Mouse (Mus musculus) heart, embryonic 12.5 days (tissue): ENCODE measurements around the gene Fam81a. TPM values are rescaled to one million over a fixed set of nuclear protein-coding genes. Genes with fewer than 3 reads are reported as not detected.

Experiments used
- ATAC-seq: fragments of 200-750 bp; cut with Nextera tagmentation; 2 replicates; pipeline ENCODE4 v1.8.0; 2017; ENCODE audit warnings: moderate TSS enrichment, moderate library complexity; ENCODE audit not compliant: insufficient number of reproducible peaks, low FRiP score
- H3K27ac ChIP-seq: fragments of 300-500 bp; sonication (generic); 2 replicates; pipeline ENCODE4 v1.5.1; 2016; ENCODE audit warnings: mild to moderate bottlenecking, moderate library complexity; ENCODE audit not compliant: poor library complexity, severe bottlenecking
- H3K27me3 ChIP-seq: fragments of 300-500 bp; sonication (generic); replicated peaks from 2 replicates; pipeline ENCODE4 v1.6.1; 2016; ENCODE audit warnings: mild to moderate bottlenecking, moderate library complexity
- H3K36me3 ChIP-seq: fragments of 300-500 bp; sonication (generic); 2 replicates; pipeline ENCODE4 v1.6.1; 2016; ENCODE audit warnings: mild to moderate bottlenecking, moderate library complexity
- H3K4me1 ChIP-seq: fragments of 300-500 bp; sonication (generic); replicated peaks from 2 replicates; pipeline ENCODE4 v1.6.1; 2016; ENCODE audit warnings: mild to moderate bottlenecking
- H3K4me2 ChIP-seq: fragments of 300-500 bp; sonication (generic); 2 replicates; pipeline ENCODE4 v1.6.1; 2016; ENCODE audit warnings: mild to moderate bottlenecking, moderate library complexity
- H3K4me3 ChIP-seq: fragments of 300-500 bp; sonication (generic); 2 replicates; pipeline ENCODE4 v1.5.1; 2016; ENCODE audit warnings: mild to moderate bottlenecking
- H3K9ac ChIP-seq: fragments of 300-500 bp; sonication (generic); 2 replicates; pipeline ENCODE4 v1.6.1; 2016; ENCODE audit warnings: mild to moderate bottlenecking, moderate library complexity
- H3K9me3 ChIP-seq: fragments of 300-500 bp; sonication (generic); replicated peaks from 2 replicates; pipeline ENCODE4 v1.6.1; 2016; ENCODE audit warnings: mild to moderate bottlenecking, moderate library complexity
- WGBS: fragments of 180-500 bp; shearing (Covaris S2); methylation state at CpG from one replicate; pipeline ENCODE4 v1.1.7; 2016; 5-methylcytosine and 5-hydroxymethylcytosine counted together
- polyA plus RNA-seq: library from polyadenylated mRNA; unstranded; fragments of >200 nt; fragmentation: Nextera tagmentation; extraction: Ambion mirVana; gene quantifications from 2 replicates; pipeline ENCODE4 v1.2.1, GENCODE M21; 2016

Gene Fam81a
- polyA plus RNA-seq, 1 experiment from 2014 or later = 31.5 TPM

- 2% methylated on average over 79 of the region's 87 CpGs for WGBS
- peak; percentile 79 for ATAC-seq
Observed at GRCm38 (mm10) chr9:70140871-70141796, 1.2 kb downstream of the Fam81a start.

GRCm38 (mm10) chr9:70140340-70140739 is 2.0 kb downstream of the Fam81a start:
- ATAC-seq = no peak
- Histone ChIP-seq H3K9ac (peak overlapping the region; percentile 77), H3K4me3 (peak overlapping the region; percentile 80), H3K27ac (peak overlapping the region; percentile 40; the same call in 1 of the 2 replicates), H3K4me2 (peak overlapping the region; percentile 97), H3K9me3 (no peaks in the 10 kb centered on the region), H3K36me3 (no peaks in the 10 kb centered on the region), H3K27me3 (peaks cover 22% of the 10 kb centered on the region; the same call in 1 of the 2 replicates), H3K4me1 (peaks cover 31% of the 10 kb centered on the region)
- WGBS = 58% methylated on average over 4 of the region's 4 CpGs

More at GRCm38 (mm10) chr9:70140871-70141796, 1.2 kb downstream of the Fam81a start:
- peak overlapping the region; percentile 97 for H3K4me2 ChIP-seq
- peaks cover 31% of the 10 kb centered on the region for H3K4me1 ChIP-seq
- no peaks in the 10 kb centered on the region for H3K36me3 ChIP-seq
- H3K27me3 ChIP-seq = peaks cover 22% of the 10 kb centered on the region; the same call in 1 of the 2 replicates
- no peaks in the 10 kb centered on the region for H3K9me3 ChIP-seq
- H3K27ac ChIP-seq = peak overlapping the region; percentile 40; the same call in 1 of the 2 replicates
- peak overlapping the region; percentile 80 for H3K4me3 ChIP-seq
- peak overlapping the region; percentile 77 for H3K9ac ChIP-seq

GRCm38 (mm10) chr9:70139331-70139885 is 3.0 kb downstream of the Fam81a start:
- Histone ChIP-seq H3K36me3 (no peaks in the 10 kb centered on the region), H3K27me3 (peaks cover 22% of the 10 kb centered on the region; the same call in 1 of the 2 replicates), H3K4me2 (peak overlapping the region; percentile 97; the same call in 1 of the 2 replicates), H3K27ac (peak overlapping the region; percentile 37), H3K9ac (no peak overlapping the region), H3K9me3 (peaks cover 4% of the 10 kb centered on the region; the same call in 1 of the 2 replicates), H3K4me3 (no peak overlapping the region), H3K4me1 (peaks cover 36% of the 10 kb centered on the region)
- ATAC-seq = no peak
- 43% methylated on average over 7 of the region's 7 CpGs for WGBS

GRCm38 (mm10) chr9:70138511-70138910 is 3.8 kb downstream of the Fam81a start:
- WGBS = 71% methylated on average over 7 of the region's 7 CpGs
- Histone ChIP-seq H3K36me3 (no peaks in the 10 kb centered on the region), H3K27ac (no peak overlapping the region), H3K4me2 (no peak overlapping the region), H3K4me1 (peaks cover 36% of the 10 kb centered on the region), H3K9me3 (peaks cover 4% of the 10 kb centered on the region; the same call in 1 of the 2 replicates), H3K27me3 (peaks cover 22% of the 10 kb centered on the region; the same call in 1 of the 2 replicates), H3K9ac (no peak overlapping the region), H3K4me3 (no peak overlapping the region)
- ATAC-seq = no peak

GRCm38 (mm10) chr9:70137991-70138390 is 4.4 kb downstream of the Fam81a start:
- Histone ChIP-seq H3K4me2 (no peak overlapping the region), H3K36me3 (no peaks in the 10 kb centered on the region), H3K27me3 (peaks cover 16% of the 10 kb centered on the region; the same call in 1 of the 2 replicates), H3K4me1 (peaks cover 36% of the 10 kb centered on the region), H3K4me3 (no peak overlapping the region), H3K9ac (no peak overlapping the region), H3K9me3 (peaks cover 4% of the 10 kb centered on the region; the same call in 1 of the 2 replicates), H3K27ac (no peak overlapping the region)
- 86% methylated on average over 5 of the region's 5 CpGs for WGBS
- no peak for ATAC-seq

GRCm38 (mm10) chr9:70135186-70135585 is 7.2 kb downstream of the Fam81a start:
- H3K27me3 ChIP-seq = no peaks in the 10 kb centered on the region
- no peaks in the 10 kb centered on the region for H3K36me3 ChIP-seq
- WGBS = 88% methylated on average over 1 of the region's 1 CpGs
- peaks cover 4% of the 10 kb centered on the region; the same call in 1 of the 2 replicates for H3K9me3 ChIP-seq
- no peak overlapping the region for H3K4me2 ChIP-seq
- no peak overlapping the region for H3K4me3 ChIP-seq
- ATAC-seq = no peak
- H3K27ac ChIP-seq = no peak overlapping the region
- H3K4me1 ChIP-seq = peaks cover 20% of the 10 kb centered on the region
- no peak overlapping the region for H3K9ac ChIP-seq

GRCm38 (mm10) chr9:70134716-70135115 is 7.6 kb downstream of the Fam81a start:
- ATAC-seq = no peak

GRCm38 (mm10) chr9:70134215-70134614 is 8.1 kb downstream of the Fam81a start:
- Histone ChIP-seq H3K9me3 (peaks cover 4% of the 10 kb centered on the region; the same call in 1 of the 2 replicates), H3K27ac (no peak overlapping the region), H3K4me3 (no peak overlapping the region), H3K4me1 (peaks cover 11% of the 10 kb centered on the region), H3K9ac (no peak overlapping the region), H3K27me3 (no peaks in the 10 kb centered on the region), H3K36me3 (no peaks in the 10 kb centered on the region), H3K4me2 (no peak overlapping the region)
- no peak for ATAC-seq
- WGBS = 81% methylated on average over 9 of the region's 9 CpGs

More at GRCm38 (mm10) chr9:70134716-70135115, 7.6 kb downstream of the Fam81a start:
- Histone ChIP-seq H3K27me3 (no peaks in the 10 kb centered on the region), H3K9me3 (peaks cover 4% of the 10 kb centered on the region; the same call in 1 of the 2 replicates), H3K27ac (no peak overlapping the region), H3K4me1 (peaks cover 16% of the 10 kb centered on the region), H3K4me3 (no peak overlapping the region), H3K36me3 (no peaks in the 10 kb centered on the region), H3K4me2 (no peak overlapping the region), H3K9ac (no peak overlapping the region)
- 57% methylated on average over 5 of the region's 5 CpGs for WGBS

GRCm38 (mm10) chr9:70130786-70131185 is 11.6 kb downstream of the Fam81a start:
- peaks cover 5% of the 10 kb centered on the region for H3K4me1 ChIP-seq
- peaks cover 4% of the 10 kb centered on the region; the same call in 1 of the 2 replicates for H3K9me3 ChIP-seq
- H3K27ac ChIP-seq = no peak overlapping the region
- H3K4me2 ChIP-seq = no peak overlapping the region
- H3K27me3 ChIP-seq = no peaks in the 10 kb centered on the region
- H3K36me3 ChIP-seq = no peaks in the 10 kb centered on the region
- H3K4me3 ChIP-seq = no peak overlapping the region
- no peak overlapping the region for H3K9ac ChIP-seq
- ATAC-seq = no peak
- 81% methylated on average over 5 of the region's 5 CpGs for WGBS

GRCm38 (mm10) chr9:70111869-70112286 is 30.5 kb downstream of the Fam81a start:
- no peak for ATAC-seq
- WGBS = 7% methylated on average over 10 of the region's 10 CpGs
- Histone ChIP-seq H3K36me3 (no peaks in the 10 kb centered on the region), H3K9ac (peak overlapping the region; percentile 48; the same call in 1 of the 2 replicates), H3K27ac (no peak overlapping the region), H3K4me2 (peak overlapping the region; percentile 64), H3K4me1 (peaks cover 9% of the 10 kb centered on the region; the same call in 1 of the 2 replicates), H3K9me3 (no peaks in the 10 kb centered on the region), H3K4me3 (peak overlapping the region; percentile 33), H3K27me3 (peaks cover 3% of the 10 kb centered on the region; the same call in 1 of the 2 replicates)

GRCm38 (mm10) chr9:70110871-70111270 is 31.5 kb downstream of the Fam81a start:
- Histone ChIP-seq H3K4me2 (no peak overlapping the region), H3K27ac (no peak overlapping the region), H3K9ac (no peak overlapping the region), H3K27me3 (peaks cover 3% of the 10 kb centered on the region; the same call in 1 of the 2 replicates), H3K4me1 (peaks cover 16% of the 10 kb centered on the region; the same call in 1 of the 2 replicates), H3K4me3 (no peak overlapping the region), H3K9me3 (no peaks in the 10 kb centered on the region), H3K36me3 (no peaks in the 10 kb centered on the region)
- ATAC-seq = no peak
- WGBS = 60% methylated on average over 7 of the region's 7 CpGs
